Mouse (Mus musculus) hindbrain, embryonic 16.5 days (tissue): ENCODE data around the gene Glipr2. TPM values are rescaled to one million over a fixed set of nuclear protein-coding genes. Genes with fewer than 3 reads are reported as not detected.

Experiments
- ATAC-seq: fragments of 200-750 bp; cut with Nextera tagmentation; 2 replicates; pipeline ENCODE4 v1.8.0; 2017; ENCODE audit warnings: moderate TSS enrichment, moderate library complexity
- H3K27ac ChIP-seq: fragments of 300-500 bp; sonication (generic); 2 replicates; pipeline ENCODE4 v1.5.1; 2014; ENCODE audit warnings: low read depth, mild to moderate bottlenecking, control low read depth, low read length, moderate library complexity
- H3K27me3 ChIP-seq: fragments of 300-500 bp; sonication (generic); replicated peaks from 2 replicates; pipeline ENCODE4 v1.6.1; 2014; ENCODE audit warnings: low read length; ENCODE audit not compliant: control insufficient read depth, insufficient read depth
- H3K36me3 ChIP-seq: fragments of 300-500 bp; sonication (generic); 2 replicates; pipeline ENCODE4 v1.6.1; 2014; ENCODE audit warnings: mild to moderate bottlenecking, low read length, moderate library complexity, mixed read lengths; ENCODE audit not compliant: control insufficient read depth, insufficient read depth
- H3K4me1 ChIP-seq: fragments of 300-500 bp; sonication (generic); 2 replicates; pipeline ENCODE4 v1.6.1; 2014; ENCODE audit warnings: low read depth, low read length; ENCODE audit not compliant: control insufficient read depth, insufficient read depth
- H3K4me2 ChIP-seq: fragments of 300-500 bp; sonication (generic); 2 replicates; pipeline ENCODE4 v1.6.1; 2014; ENCODE audit warnings: mild to moderate bottlenecking, low read length, control low read depth, moderate library complexity
- H3K4me3 ChIP-seq: fragments of 300-500 bp; sonication (generic); 2 replicates; pipeline ENCODE4 v1.5.1; 2014; ENCODE audit warnings: mild to moderate bottlenecking, low read length, control low read depth, moderate library complexity
- H3K9ac ChIP-seq: fragments of 300-500 bp; sonication (generic); 2 replicates; pipeline ENCODE4 v1.6.1; 2014; ENCODE audit warnings: low read depth, mild to moderate bottlenecking, control low read depth, low read length, moderate library complexity
- H3K9me3 ChIP-seq: fragments of 300-500 bp; sonication (generic); 2 replicates; pipeline ENCODE4 v1.6.1; 2014; ENCODE audit warnings: mild to moderate bottlenecking, low read length, moderate library complexity; ENCODE audit not compliant: control insufficient read depth
- WGBS: fragments of 180-500 bp; shearing (Covaris S2); extraction: QIAGEN DNeasy Blood & Tissue Kit; methylation state at CpG from one replicate; pipeline ENCODE4 v1.1.7; 2014; 5-methylcytosine and 5-hydroxymethylcytosine counted together
- polyA plus RNA-seq: library from polyadenylated mRNA; unstranded; fragments of >200 nt; fragmentation: Nextera tagmentation; extraction: Ambion mirVana; gene quantifications from 2 replicates; pipeline ENCODE4 v1.2.1, GENCODE M21; 2015

The Glipr2 gene
- polyA plus RNA-seq, 1 experiment from 2014 or later: 32.5 TPM

GRCm38 (mm10) chr4:43984326-43984725 is 27.1 kb downstream of the Glipr2 start:
- Histone ChIP-seq H3K27ac (no peak overlapping the region), H3K9me3 (no peaks in the 10 kb centered on the region), H3K27me3 (no peaks in the 10 kb centered on the region), H3K9ac (no peak overlapping the region), H3K4me3 (no peak overlapping the region), H3K36me3 (no peaks in the 10 kb centered on the region), H3K4me1 (peaks cover 7% of the 10 kb centered on the region), H3K4me2 (no peak overlapping the region)
- ATAC-seq: no peak
- 92% methylated on average over 19 of the region's 19 CpGs for WGBS

DNA sequence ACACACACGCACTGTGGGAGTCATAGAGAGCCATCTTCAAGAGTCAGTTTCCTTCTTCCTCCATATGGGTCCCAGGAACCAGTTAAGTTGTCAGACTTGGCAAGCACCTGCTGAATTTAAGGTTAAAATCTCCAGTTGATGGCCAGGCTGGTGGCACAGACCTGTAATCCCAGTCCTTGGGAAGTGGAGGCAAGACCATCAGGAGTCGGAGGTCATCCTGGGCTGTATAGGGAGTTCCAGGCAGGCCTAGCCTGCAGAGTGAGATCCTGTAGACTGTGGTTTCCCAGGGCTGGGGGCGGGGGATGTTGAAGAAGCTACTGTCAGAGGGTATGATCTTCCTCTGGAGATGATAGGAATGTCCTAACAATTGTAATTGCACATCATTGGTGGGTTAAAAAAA is 31.8 kb downstream of the Glipr2 start:
- Histone ChIP-seq H3K4me2 (no peak overlapping the region), H3K27me3 (no peaks in the 10 kb centered on the region), H3K9ac (no peak overlapping the region), H3K36me3 (no peaks in the 10 kb centered on the region), H3K27ac (no peak overlapping the region), H3K9me3 (no peaks in the 10 kb centered on the region), H3K4me1 (no peaks in the 10 kb centered on the region), H3K4me3 (no peak overlapping the region)
- no peak for ATAC-seq
- WGBS: 87% methylated on average over 3 of the region's 3 CpGs

DNA sequence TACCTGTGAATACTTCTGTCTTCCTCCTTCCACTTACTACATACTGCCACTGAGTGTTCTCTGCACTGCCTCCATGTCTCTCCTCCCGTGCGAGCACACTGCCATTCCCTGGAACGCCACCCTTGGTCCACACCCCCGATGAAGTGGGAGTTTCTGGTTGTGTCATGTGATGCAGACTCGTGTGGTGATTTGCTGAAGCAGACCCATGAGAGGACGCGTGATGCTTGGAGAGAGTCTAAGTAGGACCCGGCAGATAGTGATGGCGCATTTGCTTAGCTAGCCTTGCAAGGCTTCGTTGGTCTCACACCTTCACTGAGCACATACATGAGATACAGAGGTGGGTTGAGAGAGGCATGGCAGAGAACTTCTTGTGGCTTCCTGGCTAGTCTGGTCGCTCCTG is 35.9 kb downstream of the Glipr2 start:
- no peak overlapping the region for H3K9ac ChIP-seq
- no peaks in the 10 kb centered on the region for H3K4me1 ChIP-seq
- ATAC-seq: no peak
- no peak overlapping the region for H3K27ac ChIP-seq
- no peak overlapping the region for H3K4me2 ChIP-seq
- no peak overlapping the region for H3K4me3 ChIP-seq
- no peaks in the 10 kb centered on the region for H3K36me3 ChIP-seq
- no peaks in the 10 kb centered on the region for H3K27me3 ChIP-seq
- 94% methylated on average over 11 of the region's 11 CpGs for WGBS
- H3K9me3 ChIP-seq: no peaks in the 10 kb centered on the region

DNA sequence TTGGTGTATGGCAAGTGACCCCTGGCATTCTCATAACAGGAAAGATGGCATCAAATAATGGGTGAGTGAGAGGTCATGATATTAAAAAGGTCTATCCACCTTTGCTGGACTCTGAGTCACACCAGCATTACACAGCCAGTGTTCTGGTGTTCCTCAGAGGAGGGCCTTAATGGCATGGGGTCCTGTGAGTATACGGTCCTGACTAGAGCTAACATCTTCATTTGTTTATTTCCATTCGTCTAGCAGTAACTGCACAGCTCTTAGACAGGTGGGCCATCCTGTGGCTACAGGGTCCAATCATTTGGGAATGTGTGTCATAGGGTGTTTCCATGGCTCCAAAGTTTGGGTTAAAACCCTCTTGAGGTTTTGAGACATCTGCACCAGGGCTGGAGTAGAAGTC is 37.1 kb downstream of the Glipr2 start:
- 87% methylated on average over 2 of the region's 2 CpGs for WGBS
- Histone ChIP-seq H3K27ac (no peak overlapping the region), H3K27me3 (no peaks in the 10 kb centered on the region), H3K36me3 (no peaks in the 10 kb centered on the region), H3K9me3 (peaks cover 2% of the 10 kb centered on the region; the same call in 1 of the 2 replicates), H3K9ac (no peak overlapping the region), H3K4me2 (no peak overlapping the region), H3K4me1 (no peaks in the 10 kb centered on the region), H3K4me3 (no peak overlapping the region)
- ATAC-seq: no peak

DNA sequence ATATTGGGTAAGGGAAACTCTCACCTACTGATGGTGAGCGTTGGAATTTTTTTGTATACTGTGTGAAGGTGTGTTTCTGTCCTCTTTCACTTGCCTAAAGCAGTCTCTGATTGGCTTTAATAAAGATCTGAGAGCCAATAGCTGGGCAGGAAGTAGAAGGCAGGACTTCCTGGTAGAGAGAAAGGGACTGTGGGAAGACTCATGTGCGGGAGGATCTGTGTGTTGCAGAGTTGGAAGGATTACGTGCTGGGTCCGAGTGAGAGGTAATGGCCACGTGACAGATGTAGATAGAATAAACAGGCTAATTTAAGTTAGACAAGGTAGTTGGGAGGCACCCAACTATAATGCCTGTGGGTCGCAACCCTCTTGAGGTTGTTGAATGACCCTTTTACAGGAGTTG is 46.4 kb downstream of the Glipr2 start:
- Histone ChIP-seq H3K27ac (no peak overlapping the region), H3K36me3 (no peaks in the 10 kb centered on the region), H3K9ac (no peak overlapping the region), H3K4me1 (no peaks in the 10 kb centered on the region), H3K9me3 (peaks cover 2% of the 10 kb centered on the region; the same call in 1 of the 2 replicates), H3K27me3 (no peaks in the 10 kb centered on the region), H3K4me3 (no peak overlapping the region), H3K4me2 (no peak overlapping the region)
- no peak for ATAC-seq
- 87% methylated on average over 6 of the region's 6 CpGs for WGBS

- H3K9me3 ChIP-seq: no peaks in the 10 kb centered on the region
- H3K4me2 ChIP-seq: no peak within 1 kb of the TSS
- H3K4me1 ChIP-seq: no peaks in the 10 kb centered on the region
- no peaks in the 10 kb centered on the region for H3K27me3 ChIP-seq
- H3K4me3 ChIP-seq: no peak within 1 kb of the TSS
- no peak for ATAC-seq
- 88% methylated on average over 5 of the region's 5 CpGs for WGBS
- no peak within 1 kb of the TSS for H3K9ac ChIP-seq
- no peaks in the 10 kb centered on the region for H3K36me3 ChIP-seq
- H3K27ac ChIP-seq: no peak within 1 kb of the TSS
Observed at GRCm38 (mm10) chr4:44004126-44004525, 46.9 kb downstream of the Glipr2 start, which contains the start of gene Clta. Gene Clta (plus strand): TSS chr4:44004452.

GRCm38 (mm10) chr4:44004623-44005409 is 47.6 kb downstream of the Glipr2 start:
- no peaks in the 10 kb centered on the region for H3K4me1 ChIP-seq
- H3K4me2 ChIP-seq: no peak overlapping the region
- H3K9ac ChIP-seq: no peak overlapping the region
- no peak overlapping the region for H3K27ac ChIP-seq
- H3K9me3 ChIP-seq: no peaks in the 10 kb centered on the region
- no peaks in the 10 kb centered on the region for H3K36me3 ChIP-seq
- ATAC-seq: no peak
- no peaks in the 10 kb centered on the region for H3K27me3 ChIP-seq
- H3K4me3 ChIP-seq: no peak overlapping the region
- 77% methylated on average over 3 of the region's 3 CpGs for WGBS

DNA sequence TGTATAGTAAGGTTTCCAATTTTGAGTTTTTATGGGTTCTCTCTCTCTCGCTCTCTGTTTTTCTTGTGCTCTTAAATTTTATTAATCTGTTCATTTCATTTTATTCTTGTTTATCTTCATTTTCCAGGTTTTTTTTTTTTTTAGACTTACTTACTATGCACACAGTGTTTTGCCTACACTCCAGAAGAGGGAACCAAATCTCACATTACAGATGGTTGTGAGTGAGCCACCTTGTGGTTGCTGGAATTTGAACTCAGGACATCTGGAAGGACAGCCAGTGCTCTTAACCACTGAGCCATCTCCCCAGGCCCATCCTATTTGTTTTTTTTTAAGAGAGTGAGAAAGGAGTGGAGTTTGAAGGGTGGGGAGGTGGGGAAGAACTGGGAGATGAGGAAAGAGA is 53.0 kb downstream of the Glipr2 start:
- no peak overlapping the region for H3K4me2 ChIP-seq
- no peaks in the 10 kb centered on the region for H3K27me3 ChIP-seq
- H3K36me3 ChIP-seq: no peaks in the 10 kb centered on the region
- H3K4me3 ChIP-seq: no peak overlapping the region
- H3K4me1 ChIP-seq: peaks cover 19% of the 10 kb centered on the region
- WGBS: 93% methylated on average over 1 of the region's 1 CpGs
- H3K9ac ChIP-seq: no peak overlapping the region
- no peak overlapping the region for H3K27ac ChIP-seq
- ATAC-seq: no peak
- no peaks in the 10 kb centered on the region for H3K9me3 ChIP-seq

DNA sequence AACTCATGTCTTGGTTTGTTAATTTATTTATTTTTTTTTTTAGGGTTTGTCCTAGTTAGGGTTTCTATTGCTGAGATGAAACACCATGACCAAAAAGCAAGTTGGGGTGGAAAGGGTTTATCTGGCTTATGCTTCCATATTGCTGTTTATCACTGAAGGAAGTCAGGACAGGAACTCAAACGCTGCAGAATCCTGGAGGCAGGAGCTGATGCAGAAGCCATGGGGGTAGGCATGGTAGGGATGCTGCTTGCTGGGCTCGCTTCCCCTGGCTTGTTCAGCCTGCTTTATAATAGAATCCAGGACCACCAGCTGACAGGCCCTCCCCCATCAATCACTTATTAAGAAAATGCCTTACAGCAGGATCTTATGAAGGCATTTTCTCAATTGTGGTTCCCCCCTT is 53.7 kb downstream of the Glipr2 start:
- no peak for ATAC-seq

More for the DNA sequence above, 53.7 kb downstream of the Glipr2 start:
- Histone ChIP-seq H3K27ac (no peak overlapping the region), H3K4me1 (peaks cover 21% of the 10 kb centered on the region), H3K4me2 (no peak overlapping the region), H3K36me3 (no peaks in the 10 kb centered on the region), H3K9ac (no peak overlapping the region), H3K27me3 (no peaks in the 10 kb centered on the region), H3K4me3 (no peak overlapping the region), H3K9me3 (no peaks in the 10 kb centered on the region)
- WGBS: 38% methylated on average over 2 of the region's 2 CpGs
